Mouse (Mus musculus): Measurements from ENCODE around the gene Adam23. TPM values are rescaled to one million over a fixed set of nuclear protein-coding genes. Genes with fewer than 3 reads are reported as not detected.
A peak's percentile ranks its signal among the peaks of the same experiment; 100 is the strongest.

Adam23 gene
- polyA plus RNA-seq (2014; fragmentation: Nextera tagmentation; extraction: Ambion mirVana) = 0.84 and 1.3 TPM in 2 replicates

DNA sequence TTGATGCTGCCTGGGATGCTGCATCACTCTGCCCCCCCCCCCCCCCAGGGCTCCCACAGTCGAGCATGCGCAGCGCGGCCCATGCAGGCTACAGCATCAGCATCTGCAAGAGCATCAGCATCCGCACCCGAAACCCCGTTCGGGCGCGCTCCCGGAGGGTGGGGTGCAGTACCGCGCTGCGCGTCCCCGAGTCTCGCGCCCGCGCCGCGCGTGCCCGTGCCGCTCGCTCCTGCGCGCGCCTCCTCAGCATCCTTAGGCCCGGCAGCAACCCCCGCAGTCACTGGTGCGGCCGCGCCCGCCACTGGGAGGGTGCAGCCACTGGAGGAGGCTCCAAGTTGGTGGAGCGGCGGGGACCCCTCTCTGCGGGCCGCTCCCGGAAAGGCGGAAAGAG lies at the start of gene Adam23:
Gene Adam23, plus strand, starts transcription at position 236 of the 391 bp plus-strand sequence.
- 0 out of 2 replicates have a peak within 1 kb of the TSS, but pooled peaks have one; percentile 2 for H3K9ac ChIP-seq (ENCODE audit: low read depth, low read length)
- H3K4me3 ChIP-seq (ENCODE audit: low read depth, low read length) = peak within 1 kb of the TSS; percentile 58
- H3K4me2 ChIP-seq = peak within 1 kb of the TSS; percentile 85
- no peaks in the 10 kb centered on the region for H3K4me1 ChIP-seq (replicated peaks; ENCODE audit: control insufficient read depth, insufficient read depth, low read length)
- no peaks in the 10 kb centered on the region for H3K9me3 ChIP-seq (ENCODE audit: control insufficient read depth, low read length)
- WGBS = 2% methylated on average over 26 of the region's 41 CpGs
- no peak for ATAC-seq (replicated peaks; ENCODE audit: low FRiP score)
- DNase-seq (ENCODE audit: low spot score) = peak; percentile 38
- no peaks in the 10 kb centered on the region for H3K36me3 ChIP-seq (ENCODE audit: control insufficient read depth, insufficient read depth, low read length)
- no peak within 1 kb of the TSS for H3K27ac ChIP-seq (ENCODE audit: low read depth, low read length)
- peaks cover 50% of the 10 kb centered on the region for H3K27me3 ChIP-seq (replicated peaks; ENCODE audit: control insufficient read depth, insufficient read depth, low read length)

DNA sequence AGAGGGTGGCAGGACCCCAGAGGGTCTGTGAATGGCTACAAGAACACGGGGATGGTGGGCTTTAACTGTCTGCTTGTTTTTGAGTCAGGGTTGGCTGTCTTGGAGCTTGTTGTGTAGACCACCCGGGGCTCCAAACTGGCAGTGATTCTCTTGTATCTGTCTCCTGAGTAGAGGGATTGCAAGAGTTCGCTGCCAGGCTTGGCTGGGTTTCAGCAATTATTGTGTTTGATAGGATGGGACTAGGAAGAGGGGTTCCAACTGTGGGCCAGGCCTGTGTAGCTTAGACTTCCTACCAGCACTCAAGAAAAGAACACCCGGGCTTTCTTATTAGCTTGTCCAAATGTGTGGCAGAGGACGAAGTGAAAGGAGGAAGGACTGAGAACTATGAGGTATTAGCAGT lies 44.6 kb upstream of the Adam23 start:
- Histone ChIP-seq H3K4me1 (replicated peaks; ENCODE audit: control insufficient read depth, insufficient read depth, low read length) (no peaks in the 10 kb centered on the region), H3K27me3 (replicated peaks; ENCODE audit: control insufficient read depth, insufficient read depth, low read length) (no peaks in the 10 kb centered on the region), H3K36me3 (ENCODE audit: control insufficient read depth, insufficient read depth, low read length) (no peaks in the 10 kb centered on the region), H3K27ac (ENCODE audit: low read depth, low read length) (no peak overlapping the region), H3K4me3 (ENCODE audit: low read depth, low read length) (no peak overlapping the region), H3K4me2 (no peak overlapping the region), H3K9me3 (ENCODE audit: control insufficient read depth, low read length) (no peaks in the 10 kb centered on the region), H3K9ac (ENCODE audit: low read depth, low read length) (no peak overlapping the region)
- no peak for ATAC-seq (replicated peaks; ENCODE audit: low FRiP score)
- no peak for DNase-seq (ENCODE audit: low spot score)
- 66% methylated on average over 5 of the region's 5 CpGs for WGBS

- H3K36me3 ChIP-seq (ENCODE audit: control insufficient read depth, insufficient read depth, low read length) = no peaks in the 10 kb centered on the region
- DNase-seq (ENCODE audit: low spot score) (no peak), ATAC-seq (replicated peaks; ENCODE audit: low FRiP score) (no peak)
- no peak overlapping the region for H3K4me3 ChIP-seq (ENCODE audit: low read depth, low read length)
- H3K4me1 ChIP-seq (replicated peaks; ENCODE audit: control insufficient read depth, insufficient read depth, low read length) = no peaks in the 10 kb centered on the region
- H3K9ac ChIP-seq (ENCODE audit: low read depth, low read length) = no peak overlapping the region
- H3K27ac ChIP-seq (ENCODE audit: low read depth, low read length) = no peak overlapping the region
- H3K4me2 ChIP-seq = no peak overlapping the region
- WGBS = 48% methylated on average over 4 of the region's 4 CpGs
- no peaks in the 10 kb centered on the region for H3K27me3 ChIP-seq (replicated peaks; ENCODE audit: control insufficient read depth, insufficient read depth, low read length)
- no peaks in the 10 kb centered on the region for H3K9me3 ChIP-seq (ENCODE audit: control insufficient read depth, low read length)
These were observed 42.1 kb upstream of the Adam23 start for GRCm38 (mm10) chr1:63403601-63404000.

- no peak overlapping the region for H3K4me2 ChIP-seq
- H3K36me3 ChIP-seq (ENCODE audit: control insufficient read depth, insufficient read depth, low read length) = no peaks in the 10 kb centered on the region
- ATAC-seq (replicated peaks; ENCODE audit: low FRiP score) (no peak), DNase-seq (ENCODE audit: low spot score) (no peak)
- no peaks in the 10 kb centered on the region for H3K4me1 ChIP-seq (replicated peaks; ENCODE audit: control insufficient read depth, insufficient read depth, low read length)
- no peak overlapping the region for H3K4me3 ChIP-seq (ENCODE audit: low read depth, low read length)
- H3K27me3 ChIP-seq (replicated peaks; ENCODE audit: control insufficient read depth, insufficient read depth, low read length) = no peaks in the 10 kb centered on the region
- H3K9ac ChIP-seq (ENCODE audit: low read depth, low read length) = no peak overlapping the region
- no peaks in the 10 kb centered on the region for H3K9me3 ChIP-seq (ENCODE audit: control insufficient read depth, low read length)
- WGBS = 58% methylated on average over 6 of the region's 6 CpGs
- H3K27ac ChIP-seq (ENCODE audit: low read depth, low read length) = no peak overlapping the region
These were observed 37.3 kb upstream of the Adam23 start for GRCm38 (mm10) chr1:63408344-63408743.

GRCm38 (mm10) chr1:63418491-63418890 lies 27.2 kb upstream of the Adam23 start:
- no peaks in the 10 kb centered on the region; the same call in 1 of the 2 replicates for H3K4me1 ChIP-seq (replicated peaks; ENCODE audit: control insufficient read depth, insufficient read depth, low read length)
- H3K9ac ChIP-seq (ENCODE audit: low read depth, low read length) = no peak overlapping the region
- H3K27me3 ChIP-seq (replicated peaks; ENCODE audit: control insufficient read depth, insufficient read depth, low read length) = no peaks in the 10 kb centered on the region
- no peak overlapping the region for H3K27ac ChIP-seq (ENCODE audit: low read depth, low read length)
- H3K4me3 ChIP-seq (ENCODE audit: low read depth, low read length) = no peak overlapping the region
- no peaks in the 10 kb centered on the region for H3K9me3 ChIP-seq (ENCODE audit: control insufficient read depth, low read length)
- H3K36me3 ChIP-seq (ENCODE audit: control insufficient read depth, insufficient read depth, low read length) = no peaks in the 10 kb centered on the region
- ATAC-seq (replicated peaks; ENCODE audit: low FRiP score) = peak; percentile 58; the same call in 1 of the 2 replicates
- H3K4me2 ChIP-seq = no peak overlapping the region
- 37% methylated on average over 8 of the region's 8 CpGs for WGBS
- DNase-seq (ENCODE audit: low spot score) = no peak

DNA sequence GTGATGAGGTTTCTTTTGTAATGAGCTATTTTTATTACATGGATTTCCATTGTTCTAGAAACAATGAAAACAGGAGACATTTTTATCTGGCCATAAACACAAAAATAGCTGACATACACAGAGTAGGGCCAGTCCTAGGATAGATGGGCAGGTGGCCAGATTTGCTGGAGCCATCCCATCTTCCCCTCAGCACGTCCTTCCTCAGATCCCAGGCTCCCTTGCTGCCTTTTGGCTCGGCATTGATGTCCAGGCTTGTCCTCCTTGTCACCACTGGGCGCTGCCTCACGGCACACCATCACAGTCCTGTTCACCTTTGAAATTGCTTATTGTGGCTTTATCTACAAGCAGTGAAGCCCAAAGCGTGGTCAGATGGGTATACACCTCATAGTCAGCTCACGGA lies 15.0 kb upstream of the Adam23 start:
- no peaks in the 10 kb centered on the region for H3K36me3 ChIP-seq (ENCODE audit: control insufficient read depth, insufficient read depth, low read length)
- no peak overlapping the region for H3K4me2 ChIP-seq
- no peak overlapping the region for H3K4me3 ChIP-seq (ENCODE audit: low read depth, low read length)
- no peak for ATAC-seq (replicated peaks; ENCODE audit: low FRiP score)
- no peaks in the 10 kb centered on the region for H3K27me3 ChIP-seq (replicated peaks; ENCODE audit: control insufficient read depth, insufficient read depth, low read length)
- H3K9ac ChIP-seq (ENCODE audit: low read depth, low read length) = no peak overlapping the region
- DNase-seq (ENCODE audit: low spot score) = no peak
- no peaks in the 10 kb centered on the region for H3K4me1 ChIP-seq (replicated peaks; ENCODE audit: control insufficient read depth, insufficient read depth, low read length)
- no peak overlapping the region for H3K27ac ChIP-seq (ENCODE audit: low read depth, low read length)
- H3K9me3 ChIP-seq (ENCODE audit: control insufficient read depth, low read length) = no peaks in the 10 kb centered on the region
- WGBS = 77% methylated on average over 6 of the region's 6 CpGs

- ATAC-seq (replicated peaks; ENCODE audit: low FRiP score) (no peak), DNase-seq (ENCODE audit: low spot score) (no peak)
- Histone ChIP-seq H3K4me2 (no peak overlapping the region), H3K27ac (ENCODE audit: low read depth, low read length) (no peak overlapping the region), H3K4me3 (ENCODE audit: low read depth, low read length) (no peak overlapping the region), H3K27me3 (replicated peaks; ENCODE audit: control insufficient read depth, insufficient read depth, low read length) (no peaks in the 10 kb centered on the region), H3K36me3 (ENCODE audit: control insufficient read depth, insufficient read depth, low read length) (no peaks in the 10 kb centered on the region), H3K9me3 (ENCODE audit: control insufficient read depth, low read length) (no peaks in the 10 kb centered on the region), H3K9ac (ENCODE audit: low read depth, low read length) (no peak overlapping the region), H3K4me1 (replicated peaks; ENCODE audit: control insufficient read depth, insufficient read depth, low read length) (no peaks in the 10 kb centered on the region)
- 84% methylated on average over 8 of the region's 8 CpGs for WGBS
These were observed 14.5 kb upstream of the Adam23 start for GRCm38 (mm10) chr1:63431166-63431565.

DNA sequence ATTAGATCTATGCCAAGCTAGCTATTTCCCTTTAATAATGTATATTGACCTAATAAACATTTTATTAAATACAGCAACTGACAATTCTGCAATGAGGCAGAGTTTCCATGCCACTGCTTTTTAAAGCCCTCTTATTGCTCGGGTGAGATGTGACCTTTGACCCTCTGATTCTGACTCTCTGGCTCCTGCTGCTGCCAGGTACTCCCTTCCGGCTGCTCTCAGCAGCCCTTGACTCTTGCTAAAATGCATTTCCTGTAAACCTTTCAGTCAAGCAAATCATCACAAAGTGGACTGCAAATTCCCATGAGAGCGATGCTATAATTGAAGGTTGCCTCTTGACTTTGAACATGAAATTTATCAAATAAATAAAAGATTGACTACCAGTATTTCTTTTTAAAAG lies 13.8 kb upstream of the Adam23 start:
- H3K4me1 ChIP-seq (replicated peaks; ENCODE audit: control insufficient read depth, insufficient read depth, low read length) = no peaks in the 10 kb centered on the region
- no peaks in the 10 kb centered on the region for H3K9me3 ChIP-seq (ENCODE audit: control insufficient read depth, low read length)
- WGBS = 64% methylated on average over 3 of the region's 3 CpGs
- no peak overlapping the region for H3K9ac ChIP-seq (ENCODE audit: low read depth, low read length)
- H3K36me3 ChIP-seq (ENCODE audit: control insufficient read depth, insufficient read depth, low read length) = no peaks in the 10 kb centered on the region
- H3K4me2 ChIP-seq = no peak overlapping the region
- no peak overlapping the region for H3K4me3 ChIP-seq (ENCODE audit: low read depth, low read length)
- no peak overlapping the region for H3K27ac ChIP-seq (ENCODE audit: low read depth, low read length)
- no peaks in the 10 kb centered on the region for H3K27me3 ChIP-seq (replicated peaks; ENCODE audit: control insufficient read depth, insufficient read depth, low read length)
- no peak for DNase-seq (ENCODE audit: low spot score)
- no peak for ATAC-seq (replicated peaks; ENCODE audit: low FRiP score)

DNA sequence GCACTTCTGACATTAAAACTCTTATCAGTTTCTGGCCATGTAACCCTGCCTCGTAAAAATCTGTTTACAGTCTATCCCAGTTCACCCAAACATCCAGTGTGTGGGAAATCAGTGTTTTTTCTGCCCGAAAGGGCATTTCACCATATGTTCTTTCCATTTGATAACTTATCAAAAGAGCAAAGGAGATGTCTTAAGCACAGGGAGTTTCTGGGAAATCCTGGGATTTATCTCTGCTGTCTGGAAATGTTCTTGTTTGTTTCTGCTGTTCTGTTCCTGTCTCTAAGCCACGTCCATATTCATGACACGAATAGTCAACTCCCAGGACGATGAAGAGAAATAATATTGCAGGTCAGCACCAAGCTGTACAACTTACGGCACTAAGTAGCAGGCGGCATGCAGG lies 11.6 kb upstream of the Adam23 start:
- Histone ChIP-seq H3K9me3 (ENCODE audit: control insufficient read depth, low read length) (no peaks in the 10 kb centered on the region), H3K4me1 (replicated peaks; ENCODE audit: control insufficient read depth, insufficient read depth, low read length) (no peaks in the 10 kb centered on the region), H3K4me3 (ENCODE audit: low read depth, low read length) (no peak overlapping the region), H3K36me3 (ENCODE audit: control insufficient read depth, insufficient read depth, low read length) (no peaks in the 10 kb centered on the region), H3K4me2 (no peak overlapping the region), H3K27me3 (replicated peaks; ENCODE audit: control insufficient read depth, insufficient read depth, low read length) (no peaks in the 10 kb centered on the region), H3K9ac (ENCODE audit: low read depth, low read length) (no peak overlapping the region), H3K27ac (ENCODE audit: low read depth, low read length) (no peak overlapping the region)
- DNase-seq (ENCODE audit: low spot score) (no peak), ATAC-seq (replicated peaks; ENCODE audit: low FRiP score) (no peak)
- 64% methylated on average over 7 of the region's 7 CpGs for WGBS
